Mouse (Mus musculus) central nervous system, embryonic 18 days (tissue): Measurements from ENCODE around the gene Kyat1. TPM values are rescaled to one million over a fixed set of nuclear protein-coding genes. Genes with fewer than 3 reads are reported as not detected.

Source experiments
- polyA plus RNA-seq: library from polyadenylated mRNA; depleted of rRNA; stranded (reverse); fragments of >200 nt; gene quantifications from 2 replicates; pipeline ENCODE4 v1.2.3, GENCODE M21; 2012; rRNA removed

Kyat1 gene
- polyA plus RNA-seq, result 28.2 and 29.4 TPM in 2 replicates

DNA sequence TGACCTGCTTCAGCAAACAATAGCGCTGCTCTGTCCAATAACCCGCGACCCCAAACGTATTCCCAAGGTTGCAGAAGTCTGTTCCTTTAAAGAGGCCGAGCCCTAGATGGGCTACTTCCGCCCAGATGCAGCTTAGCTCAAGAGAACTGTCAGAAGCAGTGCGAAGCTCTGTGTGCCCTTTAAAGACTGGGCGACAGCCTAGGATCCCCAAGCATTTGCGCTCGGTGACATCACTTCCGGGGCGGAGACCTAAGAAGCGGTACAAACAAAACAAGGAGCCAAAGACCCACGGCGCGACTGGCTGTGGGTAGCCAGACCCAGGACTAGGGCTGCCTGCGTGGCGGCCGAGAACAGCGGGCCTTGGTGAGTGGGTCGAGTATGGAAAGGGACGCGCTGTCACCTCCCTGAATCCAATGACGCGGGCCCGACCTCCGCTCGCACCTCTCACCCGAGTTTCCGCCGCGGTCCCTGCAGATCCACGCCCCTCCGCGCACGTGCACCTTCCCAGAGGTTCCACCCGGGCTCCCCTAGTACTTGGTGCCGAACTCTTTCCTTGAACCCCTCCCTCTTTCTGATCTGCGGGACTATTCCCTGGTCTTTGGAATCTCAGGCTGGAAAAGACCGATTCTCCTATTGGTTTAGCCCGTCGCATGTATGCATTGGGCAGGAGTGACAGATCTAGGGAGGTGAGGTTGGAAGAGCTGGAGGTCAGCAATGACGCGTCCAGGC is at the start of gene Kyat1:
Gene Kyat1 (minus strand): TSS at position 219 of the 729 bp plus-strand sequence.

DNA sequence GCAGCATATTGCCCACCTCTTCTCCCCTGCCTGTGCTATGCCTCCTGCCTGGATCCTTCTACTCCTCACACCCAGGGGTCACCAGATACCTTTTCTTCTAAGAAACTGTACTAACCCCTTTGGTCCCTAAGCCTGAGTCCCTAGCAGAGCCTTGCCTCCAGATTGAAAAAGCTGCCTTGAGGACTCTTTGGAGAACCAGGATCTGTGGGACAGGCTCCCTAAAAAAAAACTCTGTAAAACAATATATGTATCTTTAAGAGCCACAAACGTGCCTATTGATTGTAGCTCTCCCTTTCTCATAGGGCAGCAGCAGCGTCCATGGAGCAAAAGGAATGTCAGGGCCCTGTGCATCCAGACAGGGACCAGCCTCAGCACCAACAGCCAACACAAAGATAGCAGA is 34.6 kb upstream of the Kyat1 start, which contains the start of gene Gm28035:
Gene Gm28035 (plus strand): TSS at position 301 of the 400 bp plus-strand sequence.

DNA sequence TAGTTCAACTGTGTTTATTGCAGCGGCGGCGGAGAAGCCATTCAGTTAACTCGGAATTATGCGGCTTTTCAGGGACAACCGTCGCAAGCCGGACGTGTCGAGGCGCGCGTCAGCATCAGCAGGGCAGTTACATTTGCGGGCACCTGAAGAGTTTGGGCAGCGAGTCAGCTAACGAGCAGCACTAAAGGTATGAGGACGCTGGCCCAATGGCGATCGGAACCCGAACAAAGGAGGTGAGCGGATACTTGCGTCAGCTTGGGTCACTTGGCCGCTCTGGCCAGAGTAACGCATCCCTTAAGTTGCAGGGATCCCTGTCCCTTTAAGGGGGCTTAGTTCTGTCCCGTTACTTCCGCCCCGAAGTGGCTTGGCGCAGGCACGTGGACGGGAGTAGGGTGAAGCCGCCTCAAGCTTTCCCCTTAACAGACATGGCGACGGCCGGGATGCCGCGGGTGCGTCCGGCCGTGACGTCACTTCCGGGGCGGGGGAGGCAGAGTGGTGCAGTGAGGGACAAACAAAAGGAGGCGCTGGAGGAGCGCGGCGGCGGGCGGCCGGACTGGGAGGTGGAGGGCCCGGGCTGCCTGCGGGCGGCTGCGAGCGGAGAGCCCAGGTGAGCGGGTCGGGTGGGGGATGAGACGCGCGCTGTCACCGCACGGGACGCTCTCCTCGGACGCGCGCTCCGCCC is 31.7 kb upstream of the Kyat1 start, which contains the start of gene Lrrc8a:
Gene Lrrc8a (plus strand): TSS at position 517 of the 682 bp plus-strand sequence.

GRCm38 (mm10) chr2:30177700-30178675 is 27.7 kb downstream of the Kyat1 start, which contains the start of gene Spout1:
Gene Spout1, minus strand, starts transcription at chr2:30178459.

DNA sequence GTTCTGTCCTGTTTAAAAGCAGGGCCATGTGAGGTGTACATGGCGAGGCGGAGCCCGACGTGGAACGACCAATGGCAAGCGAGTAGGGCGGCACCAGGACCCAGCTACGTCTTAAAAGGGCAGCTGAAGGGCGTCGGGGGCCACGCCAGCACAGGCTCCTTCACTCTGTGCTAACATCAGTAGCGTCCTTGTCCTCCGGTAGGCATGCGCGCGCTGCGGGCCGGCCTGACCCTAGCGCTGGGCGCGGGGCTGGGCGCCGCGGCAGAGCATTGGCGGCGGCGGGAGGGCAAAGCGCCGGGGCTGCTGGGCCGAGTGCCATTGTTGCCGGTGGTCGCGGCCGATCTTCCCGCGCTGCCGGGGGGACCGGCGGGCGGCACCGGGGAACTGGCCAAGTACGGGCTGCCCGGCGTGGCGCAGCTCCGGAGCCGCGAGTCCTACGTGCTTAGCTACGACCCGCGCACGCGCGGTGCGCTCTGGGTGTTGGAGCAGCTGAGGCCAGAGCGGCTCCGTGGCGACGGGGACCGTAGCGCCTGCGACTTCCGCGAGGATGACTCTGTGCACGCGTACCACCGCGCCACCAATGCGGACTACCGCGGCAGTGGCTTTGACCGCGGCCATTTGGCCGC is 34.2 kb downstream of the Kyat1 start, which contains the start of gene Endog:
Gene Endog (plus strand): TSS at position 123 of the 626 bp plus-strand sequence.

Other genes starting within 250 kb of the Kyat1 start
- 855 and 873 TPM in 2 replicates for gene Sptan1, start 240.3 kb downstream of the Kyat1 start, polyA plus RNA-seq
- gene Wdr34, start 157.0 kb downstream of the Kyat1 start, polyA plus RNA-seq, result 78.0 and 78.2 TPM in 2 replicates
- gene Set, start 148.5 kb downstream of the Kyat1 start, polyA plus RNA-seq, result 240 and 244 TPM in 2 replicates
- gene Pkn3, start 128.2 kb downstream of the Kyat1 start, polyA plus RNA-seq, result 2.5 and 3.6 TPM in 2 replicates
- 33.2 and 34.5 TPM in 2 replicates for gene Zdhhc12, start 112.2 kb downstream of the Kyat1 start, polyA plus RNA-seq
- gene Zer1, start 81.3 kb downstream of the Kyat1 start, polyA plus RNA-seq, result 85.6 and 91.8 TPM in 2 replicates
- gene Tbc1d13, start 72.1 kb downstream of the Kyat1 start, polyA plus RNA-seq, result 65.5 and 66.5 TPM in 2 replicates
- gene Endog, start 34.4 kb downstream of the Kyat1 start, polyA plus RNA-seq, result 19.5 and 22.3 TPM in 2 replicates
- 49.3 and 50.9 TPM in 2 replicates for gene Spout1, start 27.4 kb downstream of the Kyat1 start, polyA plus RNA-seq
- gene Lrrc8a, start 31.9 kb upstream of the Kyat1 start, polyA plus RNA-seq, result 28.7 and 30.2 TPM in 2 replicates
- 15.4 and 20.4 TPM in 2 replicates for gene Gm28035, start 34.7 kb upstream of the Kyat1 start, polyA plus RNA-seq
- gene Phyhd1, start 60.4 kb upstream of the Kyat1 start, polyA plus RNA-seq, result 19.5 and 22.7 TPM in 2 replicates
- not detected in 2 replicates for gene Gm28038, start 75.2 kb upstream of the Kyat1 start, polyA plus RNA-seq
- gene Dolk, start 80.5 kb upstream of the Kyat1 start, polyA plus RNA-seq, result 13.8 and 15.8 TPM in 2 replicates
- 28.2 and 32.9 TPM in 2 replicates for gene Nup188, start 80.5 kb upstream of the Kyat1 start, polyA plus RNA-seq
- gene Sh3glb2, start 153.5 kb upstream of the Kyat1 start, polyA plus RNA-seq, result 358 and 371 TPM in 2 replicates
- gene Miga2, start 158.4 kb upstream of the Kyat1 start, polyA plus RNA-seq, result 45.2 and 45.4 TPM in 2 replicates
- gene Dolpp1, start 186.4 kb upstream of the Kyat1 start, polyA plus RNA-seq, result 70.3 and 73.3 TPM in 2 replicates
- 28.6 and 30.9 TPM in 2 replicates for gene Crat, start 210.0 kb upstream of the Kyat1 start, polyA plus RNA-seq
- 130 and 132 TPM in 2 replicates for gene Ptpa, start 210.2 kb upstream of the Kyat1 start, polyA plus RNA-seq